Mouse (Mus musculus): Measurements from ENCODE around the gene Depdc7.

The Depdc7 gene

DNA sequence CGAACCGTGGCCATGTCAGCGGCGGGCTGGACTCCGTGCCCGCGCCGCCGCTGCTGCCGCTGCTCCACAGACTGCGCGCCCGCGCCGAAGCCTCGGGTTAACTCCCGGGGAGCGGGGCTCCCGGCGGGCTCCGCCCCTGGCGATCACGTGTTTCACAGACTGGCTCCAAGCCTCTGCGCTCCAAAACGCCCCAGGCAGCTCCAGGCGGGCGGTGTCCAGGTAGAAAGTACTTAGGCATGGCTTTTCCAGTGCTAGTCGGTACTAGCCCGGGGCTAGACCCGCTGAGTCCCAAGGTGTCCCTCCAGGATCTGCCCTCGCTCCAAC is at the start of gene Depdc7:
Gene Depdc7, minus strand, starts transcription at position 138 of the 324 bp plus-strand sequence.
- under 1% methylated on average over 31 of the region's 31 CpGs for WGBS

GRCm38 (mm10) chr2:104774763-104775162 is 32.1 kb upstream of the Depdc7 start:
- WGBS: 93% methylated on average over 1 of the region's 1 CpGs

- WGBS: 72% methylated on average over 1 of the region's 1 CpGs
Measured at GRCm38 (mm10) chr2:104768697-104769096, 26.0 kb upstream of the Depdc7 start.

DNA sequence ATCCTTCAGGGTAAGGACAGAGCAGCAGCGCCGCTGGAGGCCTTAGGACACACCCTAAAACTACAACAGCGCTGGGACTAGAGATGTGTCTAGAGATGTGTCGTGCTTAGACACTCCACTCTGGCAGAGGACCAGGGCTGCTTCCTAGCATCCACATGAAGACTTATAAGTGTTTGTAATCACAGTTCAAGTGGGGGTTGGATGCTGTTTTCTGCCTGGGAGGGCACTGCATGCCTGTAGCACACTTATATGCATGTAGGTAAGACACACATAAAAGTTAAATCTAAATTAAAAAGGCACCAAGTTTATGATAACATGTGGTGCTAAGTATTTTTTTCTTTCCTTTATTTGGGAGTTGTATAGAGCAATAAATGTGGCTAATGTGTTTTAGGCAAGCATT is 21.3 kb upstream of the Depdc7 start:
- WGBS: 82% methylated on average over 4 of the region's 4 CpGs

DNA sequence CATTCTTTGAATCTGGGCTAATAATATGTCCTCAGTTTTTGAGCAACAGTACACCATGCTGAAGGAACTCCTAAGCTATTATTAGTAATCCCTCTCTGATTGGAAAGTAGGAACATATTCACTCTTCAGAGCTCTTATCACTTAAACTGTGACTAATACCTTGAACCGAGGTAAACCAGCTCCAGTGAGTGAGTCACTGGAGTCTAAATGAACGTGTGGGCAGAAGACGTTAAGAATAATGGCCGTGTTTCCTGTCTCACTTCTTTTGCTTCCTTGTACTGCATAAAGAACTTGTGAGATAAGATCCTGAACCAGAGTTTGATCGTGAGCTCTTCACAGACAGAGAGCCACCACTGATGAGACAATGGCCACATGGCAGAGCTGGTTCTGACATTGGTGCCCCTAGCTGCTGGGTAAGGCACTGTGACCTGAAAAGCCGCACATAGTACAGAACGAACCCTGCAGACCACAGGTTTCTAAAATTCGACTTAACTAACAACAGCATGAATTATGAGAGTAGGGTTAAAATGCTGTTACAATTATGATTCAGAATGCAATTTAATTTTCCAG is 20.5 kb upstream of the Depdc7 start:
- WGBS: 58% methylated on average over 8 of the region's 8 CpGs

DNA sequence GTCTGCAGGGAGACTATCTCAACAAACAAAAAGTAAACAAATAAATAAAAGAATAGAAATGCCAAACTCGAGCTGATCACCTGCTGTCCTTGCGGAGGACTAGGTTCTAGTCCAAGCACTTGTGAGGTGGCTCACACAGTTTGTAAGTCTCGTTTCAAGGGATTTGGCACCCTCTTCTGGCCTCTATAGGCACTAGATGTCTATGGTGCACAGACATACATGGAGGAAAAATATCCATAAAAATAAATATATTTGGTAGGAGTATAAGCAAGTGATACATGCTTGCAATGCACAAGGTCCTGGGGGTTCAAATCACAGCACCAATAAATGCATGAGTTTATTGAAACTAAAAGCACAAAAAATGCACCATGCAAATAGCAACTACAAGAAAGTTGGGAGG is 7.9 kb upstream of the Depdc7 start:
- WGBS: 71% methylated on average over 3 of the region's 3 CpGs

DNA sequence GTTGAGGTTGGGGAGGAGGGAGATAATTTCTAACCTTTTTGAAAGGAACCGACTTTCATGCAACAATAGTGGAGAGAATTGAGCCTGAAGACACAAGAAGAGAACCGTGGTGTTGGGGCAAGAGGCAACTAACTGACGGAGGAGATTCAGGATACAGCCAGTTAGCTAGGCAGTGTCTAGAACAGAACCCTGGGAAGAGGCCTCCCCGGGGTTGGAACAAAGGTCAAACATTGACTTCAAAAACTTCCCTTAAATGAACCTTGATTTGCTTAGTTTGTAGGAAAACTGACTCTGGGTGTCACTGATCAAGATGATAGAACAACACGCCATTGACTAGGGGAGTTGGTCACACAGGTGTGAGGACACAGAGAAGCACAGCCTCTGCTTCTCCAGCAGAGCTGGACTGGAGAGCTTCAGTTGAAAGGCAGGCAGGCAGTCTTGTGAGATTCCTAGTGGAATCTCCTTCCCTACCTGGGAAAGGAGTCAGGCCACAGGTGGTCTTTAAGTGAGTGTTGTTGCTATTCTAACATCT is 6.0 kb upstream of the Depdc7 start:
- 84% methylated on average over 5 of the region's 5 CpGs for WGBS

GRCm38 (mm10) chr2:104746251-104746650 is 3.6 kb upstream of the Depdc7 start:
- WGBS: 67% methylated on average over 8 of the region's 8 CpGs

GRCm38 (mm10) chr2:104743971-104744370 is 1.3 kb upstream of the Depdc7 start:
- 78% methylated on average over 5 of the region's 5 CpGs for WGBS

DNA sequence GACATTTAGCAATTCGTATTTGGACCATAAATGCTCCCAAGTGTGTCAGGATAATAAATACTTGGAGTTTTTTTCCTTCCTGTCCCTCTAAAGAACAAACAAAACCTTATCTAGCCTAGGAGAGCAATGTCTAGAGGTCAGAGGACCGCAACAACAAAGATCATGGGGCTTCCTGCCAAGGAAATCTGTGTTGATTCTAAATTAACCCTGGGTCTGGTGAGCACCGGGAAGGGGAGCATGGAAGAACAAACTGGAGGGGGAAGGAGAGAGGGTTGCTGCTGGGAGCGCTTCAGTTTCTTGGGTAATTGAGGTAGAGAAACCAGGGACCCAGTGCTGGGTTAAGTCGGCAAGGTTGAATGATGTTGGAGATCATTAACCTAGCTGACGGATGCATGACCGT is 482 bp upstream of the Depdc7 start:
- 46% methylated on average over 7 of the region's 7 CpGs for WGBS

GRCm38 (mm10) chr2:104741896-104742740 is 560 bp downstream of the Depdc7 start:
- WGBS: 6% methylated on average over 46 of the region's 46 CpGs

DNA sequence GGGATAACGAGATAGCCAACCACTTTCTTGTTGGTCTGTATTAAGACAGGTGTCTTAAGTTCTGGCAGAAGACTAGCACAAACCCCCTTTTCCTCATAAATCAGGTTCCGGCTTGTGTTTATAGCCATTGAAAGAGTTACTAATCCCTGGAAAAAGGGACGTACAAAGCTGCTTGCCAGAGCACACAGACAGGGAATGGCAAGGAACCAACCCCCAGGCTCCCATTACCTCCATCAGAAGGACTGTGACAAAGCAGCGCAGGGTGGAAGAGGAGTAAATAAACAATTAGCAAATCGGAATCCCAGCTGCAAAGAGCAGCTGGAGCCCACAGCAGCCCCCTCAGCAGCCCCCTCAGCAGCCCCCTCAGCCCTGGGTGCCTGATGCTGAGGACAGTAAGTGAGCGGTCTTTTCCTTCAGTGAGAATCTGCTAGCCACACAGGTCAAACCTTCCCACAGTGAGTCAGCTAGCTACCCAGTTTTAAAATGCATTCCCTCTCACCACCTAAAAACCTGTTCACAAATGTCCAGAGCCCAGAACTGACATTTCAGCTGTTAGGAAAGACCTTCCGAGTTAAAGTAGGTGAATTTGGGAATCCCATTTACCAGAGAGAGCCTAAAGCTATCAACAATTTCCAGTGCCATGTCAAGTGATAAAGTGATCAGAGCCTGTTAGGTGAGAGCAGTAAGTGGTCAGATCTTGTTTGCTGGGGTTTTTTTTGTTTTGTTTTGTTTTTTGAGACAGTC is 1.5 kb downstream of the Depdc7 start:
- WGBS: 63% methylated on average over 7 of the region's 7 CpGs

- 75% methylated on average over 7 of the region's 7 CpGs for WGBS
Measured at GRCm38 (mm10) chr2:104740248-104740949, 2.3 kb downstream of the Depdc7 start.

- WGBS: 97% methylated on average over 2 of the region's 2 CpGs
Measured at GRCm38 (mm10) chr2:104739691-104740090, 3.0 kb downstream of the Depdc7 start.

- 69% methylated on average over 7 of the region's 7 CpGs for WGBS
Measured at GRCm38 (mm10) chr2:104736241-104736640, 6.4 kb downstream of the Depdc7 start.

DNA sequence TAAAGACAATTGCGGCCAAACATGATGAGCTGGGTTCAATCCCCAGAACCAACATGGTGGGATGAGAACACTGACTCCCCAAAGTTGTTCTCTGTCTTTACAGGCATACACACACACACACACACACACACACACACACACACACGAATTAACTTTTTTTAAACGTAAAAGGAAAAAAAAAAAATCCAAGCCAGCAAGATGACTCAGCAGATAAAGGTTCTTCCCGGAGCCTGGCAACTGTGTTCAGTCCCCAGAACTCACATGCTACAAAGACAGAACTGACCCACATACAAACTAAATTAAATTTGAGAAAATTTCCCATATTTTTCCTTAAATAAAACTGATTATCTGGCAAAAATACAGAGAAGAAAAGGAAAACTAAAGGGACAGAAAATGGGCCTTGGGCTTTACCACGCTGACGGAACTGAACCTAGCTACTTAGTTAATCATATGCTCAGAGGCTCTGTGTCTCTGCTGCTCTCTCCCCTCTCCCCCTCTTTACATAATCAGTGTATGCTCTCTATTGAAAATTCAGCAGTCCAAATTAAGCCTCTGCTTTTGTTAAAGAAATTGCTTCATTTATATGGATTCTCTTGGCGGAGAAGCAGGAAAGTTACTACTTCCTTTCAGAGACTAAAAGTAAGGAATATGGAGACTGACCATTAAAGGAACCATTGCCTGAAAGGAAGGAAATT is 10.0 kb downstream of the Depdc7 start:
- WGBS: 44% methylated on average over 7 of the region's 7 CpGs

- 76% methylated on average over 9 of the region's 9 CpGs for WGBS
Measured at GRCm38 (mm10) chr2:104732033-104732444, 10.6 kb downstream of the Depdc7 start.

DNA sequence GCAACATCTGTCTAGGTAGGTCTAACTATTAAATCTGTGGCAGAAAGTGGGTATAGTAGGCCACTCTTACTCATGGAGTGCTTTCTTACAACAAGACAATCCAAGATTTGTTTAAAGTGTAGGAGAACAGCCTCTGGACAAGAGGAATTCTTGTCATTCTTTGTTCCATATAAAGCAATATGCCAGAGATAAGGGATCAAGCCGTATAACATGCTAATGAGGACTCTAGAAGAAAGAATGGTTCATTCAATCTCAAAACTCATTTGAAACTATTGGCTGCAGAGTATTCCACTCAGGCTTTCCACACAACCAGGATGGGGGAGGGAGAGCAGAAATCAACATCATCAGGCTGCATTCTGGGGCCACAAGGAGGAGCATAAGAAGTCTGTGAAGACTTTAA is 15.3 kb downstream of the Depdc7 start:
- 71% methylated on average over 1 of the region's 1 CpGs for WGBS

DNA sequence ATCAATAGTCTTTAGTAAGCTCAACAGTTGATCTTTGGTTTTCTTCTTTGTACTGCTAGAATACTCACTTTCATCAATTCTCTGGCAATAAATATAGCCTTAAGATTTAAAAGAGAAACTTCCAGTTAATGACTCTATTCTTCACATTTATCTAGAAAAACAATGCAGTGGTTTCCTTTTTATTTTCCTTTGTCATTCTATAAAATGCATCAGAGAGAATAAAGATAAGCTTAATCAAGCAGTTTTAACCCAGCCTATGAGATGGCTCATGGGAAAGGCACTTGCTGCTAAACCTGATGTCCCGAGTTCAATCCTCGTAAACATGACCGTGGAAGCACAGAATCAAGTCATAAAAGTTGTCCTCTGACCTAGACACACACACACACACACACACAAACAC is 20.7 kb downstream of the Depdc7 start:
- WGBS: 87% methylated on average over 3 of the region's 3 CpGs

GRCm38 (mm10) chr2:104717827-104718226 is 24.9 kb downstream of the Depdc7 start:
- WGBS: 85% methylated on average over 4 of the region's 4 CpGs

DNA sequence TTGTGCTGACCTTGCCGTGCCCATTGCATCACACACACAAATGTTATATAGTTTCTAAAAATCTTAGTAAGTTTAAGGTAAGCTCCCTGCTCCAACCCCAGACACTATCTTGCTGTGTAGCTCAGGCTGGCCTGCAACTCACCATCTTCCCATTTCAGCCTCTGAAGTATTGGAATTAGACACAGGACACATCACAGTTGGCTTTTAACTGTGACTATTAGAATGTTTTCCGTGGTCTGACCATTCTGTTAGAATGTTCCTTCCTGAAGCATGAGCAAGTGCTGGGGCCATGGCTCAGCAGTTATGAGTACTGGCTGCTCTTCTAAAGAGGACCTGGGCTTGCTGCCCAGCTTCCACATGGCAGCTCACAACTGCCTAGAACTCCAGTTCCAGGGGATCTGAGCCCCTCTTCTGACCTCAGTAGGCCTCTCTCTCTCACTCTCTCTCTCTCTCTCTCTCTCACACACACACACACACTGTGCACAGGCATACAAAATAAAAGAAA is 25.4 kb downstream of the Depdc7 start:
- 70% methylated on average over 2 of the region's 2 CpGs for WGBS

All from cerebral cortex, adult 2 months (tissue).